Mouse (Mus musculus) heart, postnatal 0 days (tissue): Measurements from ENCODE around the gene Slc35c2. TPM values are rescaled to one million over a fixed set of nuclear protein-coding genes. Genes with fewer than 3 reads are reported as not detected.

Source experiments
- ATAC-seq: fragments of 200-750 bp; cut with Nextera tagmentation; 2 replicates; pipeline ENCODE4 v1.8.0; 2017; ENCODE audit warnings: low read depth, moderate number of reproducible peaks, moderate library complexity; ENCODE audit not compliant: insufficient read depth
- DNase-seq: peaks from one replicate; pipeline ENCODE4 v3.0.0-alpha.2; 2016; ENCODE audit warnings: low spot score
- H3K27ac ChIP-seq: fragments of 300-500 bp; sonication (generic); 2 replicates; pipeline ENCODE4 v1.5.1; 2014; ENCODE audit warnings: low read depth, mild to moderate bottlenecking
- H3K27me3 ChIP-seq: fragments of 300-500 bp; sonication (generic); 2 replicates; pipeline ENCODE4 v1.6.1; 2014; ENCODE audit warnings: low read length, mixed read lengths; ENCODE audit not compliant: control insufficient read depth, insufficient read depth
- H3K36me3 ChIP-seq: fragments of 300-500 bp; sonication (generic); replicated peaks from 2 replicates; pipeline ENCODE4 v1.6.1; 2014; ENCODE audit warnings: low read length, mixed read lengths; ENCODE audit not compliant: control insufficient read depth, insufficient read depth
- H3K4me1 ChIP-seq: fragments of 300-500 bp; sonication (generic); 2 replicates; pipeline ENCODE4 v1.6.1; 2014; ENCODE audit warnings: antibody characterized with exemption; ENCODE audit not compliant: control insufficient read depth, insufficient read depth
- H3K4me2 ChIP-seq: fragments of 300-500 bp; sonication (generic); 2 replicates; pipeline ENCODE4 v1.6.1; 2014; ENCODE audit warnings: low read depth, mild to moderate bottlenecking, low read length, moderate library complexity
- H3K4me3 ChIP-seq: fragments of 300-500 bp; sonication (generic); 2 replicates; pipeline ENCODE4 v1.5.1; 2014; ENCODE audit warnings: low read depth, low read length
- H3K9ac ChIP-seq: fragments of 300-500 bp; sonication (generic); replicated peaks from 2 replicates; pipeline ENCODE4 v1.6.1; 2014; ENCODE audit warnings: low read depth, low read length, mixed read lengths
- H3K9me3 ChIP-seq: fragments of 300-500 bp; sonication (generic); replicated peaks from 2 replicates; pipeline ENCODE4 v1.6.1; 2016; ENCODE audit warnings: low read length; ENCODE audit not compliant: control insufficient read depth
- CTCF ChIP-seq: IDR thresholded peaks from 2 replicates; pipeline ENCODE4 v1.5.1; 2016; ENCODE audit warnings: antibody characterized with exemption, control low read depth, low read depth
- EP300 ChIP-seq: IDR thresholded peaks from 2 replicates; pipeline ENCODE4 v1.6.1; 2016; ENCODE audit warnings: antibody characterized with exemption, low read depth
- WGBS: fragments of 180-500 bp; shearing (Covaris S2); extraction: QIAGEN DNeasy Blood & Tissue Kit; methylation state at CpG from one replicate; pipeline ENCODE4 v1.1.7; 2014; 5-methylcytosine and 5-hydroxymethylcytosine counted together
- polyA plus RNA-seq: library from polyadenylated mRNA; unstranded; fragments of >200 nt; fragmentation: Nextera tagmentation; extraction: Ambion mirVana; gene quantifications from 2 replicates; pipeline ENCODE4 v1.2.1, GENCODE M21; 2015
- total RNA-seq: library from RNA; depleted of rRNA; stranded (reverse); fragments of >200 nt; gene quantifications from 2 replicates; pipeline ENCODE4 v1.2.3, GENCODE M21; 2014; ENCODE audit warnings: low replicate concordance

The Slc35c2 gene
- total and polyA plus RNA-seq, 2 experiments from 2014 or later = 32.6 to 73.8 TPM

- Histone ChIP-seq H3K9ac (no peak overlapping the region), H3K27me3 (0 out of 2 replicates have a peak, but pooled peaks cover 6% of the 10 kb centered on the region), H3K4me3 (no peak overlapping the region), H3K4me2 (no peak overlapping the region), H3K27ac (no peak overlapping the region), H3K36me3 (peaks cover 14% of the 10 kb centered on the region; the same call in 1 of the 2 replicates), H3K9me3 (no peaks in the 10 kb centered on the region), H3K4me1 (no peaks in the 10 kb centered on the region)
- WGBS = 43% methylated on average over 4 of the region's 4 CpGs
- DNase-seq (no peak), ATAC-seq (no peak)
- TF ChIP-seq EP300 (no peak), CTCF (no peak)
These were observed 14.1 kb downstream of the Slc35c2 start for GRCm38 (mm10) chr2:165273589-165273988.

- Histone ChIP-seq H3K27ac (no peak overlapping the region), H3K36me3 (no peaks in the 10 kb centered on the region), H3K9ac (no peak overlapping the region), H3K4me2 (no peak overlapping the region), H3K4me1 (no peaks in the 10 kb centered on the region), H3K9me3 (no peaks in the 10 kb centered on the region), H3K4me3 (no peak overlapping the region), H3K27me3 (peaks cover 19% of the 10 kb centered on the region)
- 18% methylated on average over 8 of the region's 8 CpGs for WGBS
- DNase-seq (no peak), ATAC-seq (no peak)
- no peak for TF ChIP-seq CTCF
- TF ChIP-seq EP300 = no peak
These were observed 16.3 kb downstream of the Slc35c2 start for GRCm38 (mm10) chr2:165271326-165271725.

GRCm38 (mm10) chr2:165270858-165271257 is 16.8 kb downstream of the Slc35c2 start:
- WGBS = 17% methylated on average over 7 of the region's 7 CpGs
- Histone ChIP-seq H3K9ac (no peak overlapping the region), H3K4me2 (no peak overlapping the region), H3K27ac (no peak overlapping the region), H3K4me1 (no peaks in the 10 kb centered on the region), H3K9me3 (no peaks in the 10 kb centered on the region), H3K4me3 (no peak overlapping the region), H3K27me3 (peaks cover 21% of the 10 kb centered on the region), H3K36me3 (no peaks in the 10 kb centered on the region)
- DNase-seq (no peak), ATAC-seq (no peak)
- TF ChIP-seq CTCF = no peak

GRCm38 (mm10) chr2:165266739-165267138 is 20.9 kb downstream of the Slc35c2 start:
- H3K27me3 ChIP-seq = peaks cover 36% of the 10 kb centered on the region

GRCm38 (mm10) chr2:165263861-165264260 is 23.8 kb downstream of the Slc35c2 start:
- H3K4me1 ChIP-seq = no peaks in the 10 kb centered on the region
- no peak overlapping the region for H3K27ac ChIP-seq
- no peak for TF ChIP-seq EP300
- no peak for TF ChIP-seq CTCF
- no peak overlapping the region for H3K4me3 ChIP-seq
- no peaks in the 10 kb centered on the region for H3K9me3 ChIP-seq
- no peak overlapping the region for H3K4me2 ChIP-seq
- H3K9ac ChIP-seq = no peak overlapping the region
- no peaks in the 10 kb centered on the region for H3K36me3 ChIP-seq
- 63% methylated on average over 7 of the region's 7 CpGs for WGBS
- ATAC-seq (no peak), DNase-seq (no peak)
- H3K27me3 ChIP-seq = peaks cover 49% of the 10 kb centered on the region

More at GRCm38 (mm10) chr2:165266739-165267138, 20.9 kb downstream of the Slc35c2 start:
- Histone ChIP-seq H3K4me2 (no peak overlapping the region), H3K4me1 (no peaks in the 10 kb centered on the region), H3K4me3 (no peak overlapping the region), H3K9ac (no peak overlapping the region), H3K27ac (no peak overlapping the region), H3K36me3 (no peaks in the 10 kb centered on the region), H3K9me3 (no peaks in the 10 kb centered on the region)
- TF ChIP-seq EP300 (no peak), CTCF (no peak)
- DNase-seq = no peak
- no peak for ATAC-seq
- 34% methylated on average over 12 of the region's 12 CpGs for WGBS

GRCm38 (mm10) chr2:165262274-165262990 is 25.2 kb downstream of the Slc35c2 start:
- no peaks in the 10 kb centered on the region for H3K36me3 ChIP-seq
- ATAC-seq (no peak), DNase-seq (no peak)
- TF ChIP-seq EP300 (no peak), CTCF (no peak)
- 48% methylated on average over 18 of the region's 18 CpGs for WGBS
- no peak overlapping the region for H3K4me2 ChIP-seq
- H3K9me3 ChIP-seq = no peaks in the 10 kb centered on the region
- no peak overlapping the region for H3K27ac ChIP-seq
- H3K4me1 ChIP-seq = no peaks in the 10 kb centered on the region
- no peak overlapping the region for H3K4me3 ChIP-seq
- H3K9ac ChIP-seq = no peak overlapping the region
- peaks cover 44% of the 10 kb centered on the region for H3K27me3 ChIP-seq
